Mouse (Mus musculus): ENCODE results near the gene Pdcd1. TPM values are rescaled to one million over a fixed set of nuclear protein-coding genes. Genes with fewer than 3 reads are reported as not detected.
"Not testable (repeated sequence)": the region's sequence is repeated elsewhere in the genome, so short reads cannot be mapped to it uniquely, and the experiment has no call there.

Gene Pdcd1
- polyA plus RNA-seq, 1 experiment from 2014 or later: 0.14 TPM

DNA sequence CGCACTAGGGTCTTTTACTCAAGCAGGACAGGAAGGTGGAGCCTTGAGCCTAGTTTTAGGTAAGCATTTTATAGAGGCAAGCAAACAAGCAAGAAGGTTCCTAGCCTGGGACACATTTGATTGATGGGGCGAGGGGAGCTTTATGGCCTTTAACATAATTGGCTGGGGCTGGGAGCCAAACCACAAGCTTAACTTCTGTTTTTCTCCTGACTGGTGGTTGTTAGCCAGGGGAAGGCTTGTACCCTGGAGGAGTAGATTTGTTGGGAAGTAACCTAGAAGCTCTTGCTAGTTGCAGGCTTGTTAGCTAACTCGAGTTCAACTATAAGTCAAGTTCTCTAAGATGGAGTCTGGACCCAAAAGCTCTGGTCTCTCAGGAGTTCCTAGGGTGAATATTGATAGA, 26.0 kb upstream of the Pdcd1 start:
- H3K36me3 ChIP-seq (ENCODE audit: control insufficient read depth, insufficient read depth, low read length): no peaks in the 10 kb centered on the region
- H3K27ac ChIP-seq (replicated peaks; ENCODE audit: low read depth, low read length): no peak overlapping the region
- H3K27me3 ChIP-seq (ENCODE audit: control insufficient read depth, insufficient read depth, low read length): no peaks in the 10 kb centered on the region
- no peaks in the 10 kb centered on the region for H3K4me1 ChIP-seq (ENCODE audit: control insufficient read depth, insufficient read depth, low read length)
- no peak for DNase-seq
- no peaks in the 10 kb centered on the region for H3K9me3 ChIP-seq (ENCODE audit: control insufficient read depth, low read length)
- no peak overlapping the region for H3K4me3 ChIP-seq (replicated peaks; ENCODE audit: low read depth, low read length)
- H3K4me2 ChIP-seq (ENCODE audit: low read length): no peak overlapping the region
- WGBS: 88% methylated on average over 3 of the region's 3 CpGs
- no peak for ATAC-seq (ENCODE audit: low FRiP score, low TSS enrichment)
- H3K9ac ChIP-seq (replicated peaks; ENCODE audit: low read length): no peak overlapping the region

- no peaks in the 10 kb centered on the region for H3K36me3 ChIP-seq (ENCODE audit: control insufficient read depth, insufficient read depth, low read length)
- ATAC-seq (ENCODE audit: low FRiP score, low TSS enrichment) (no peak), DNase-seq (no peak)
- no peaks in the 10 kb centered on the region for H3K4me1 ChIP-seq (ENCODE audit: control insufficient read depth, insufficient read depth, low read length)
- H3K9ac ChIP-seq (replicated peaks; ENCODE audit: low read length): no peak overlapping the region
- WGBS: 38% methylated on average over 1 of the region's 1 CpGs
- no peak overlapping the region for H3K27ac ChIP-seq (replicated peaks; ENCODE audit: low read depth, low read length)
- no peaks in the 10 kb centered on the region for H3K27me3 ChIP-seq (ENCODE audit: control insufficient read depth, insufficient read depth, low read length)
- H3K4me2 ChIP-seq (ENCODE audit: low read length): no peak overlapping the region
- H3K9me3 ChIP-seq (ENCODE audit: control insufficient read depth, low read length): no peaks in the 10 kb centered on the region
- H3K4me3 ChIP-seq (replicated peaks; ENCODE audit: low read depth, low read length): no peak overlapping the region
These were observed 24.3 kb upstream of the Pdcd1 start for GRCm38 (mm10) chr1:94076702-94077101.

DNA sequence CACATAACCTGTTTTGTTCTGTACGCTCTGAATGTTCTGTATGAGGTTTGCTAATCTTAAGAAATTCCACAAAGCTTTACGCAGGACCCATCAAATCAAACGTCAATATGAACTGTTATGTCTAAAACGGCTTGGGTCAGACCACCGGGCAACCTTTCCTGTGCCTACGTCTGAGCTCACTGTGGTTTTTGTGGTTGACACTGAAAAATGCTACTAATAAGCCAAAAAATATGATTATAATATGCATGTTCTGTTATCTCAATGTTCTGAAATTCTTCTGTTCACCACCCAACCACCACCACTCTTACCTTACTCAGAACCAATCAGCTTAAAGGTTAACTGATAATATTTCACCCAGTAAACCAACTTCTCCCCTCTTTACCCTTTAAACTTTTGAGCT, 22.4 kb upstream of the Pdcd1 start:
- ATAC-seq (ENCODE audit: low FRiP score, low TSS enrichment): no peak
- 96% methylated on average over 6 of the region's 6 CpGs for WGBS

DNA sequence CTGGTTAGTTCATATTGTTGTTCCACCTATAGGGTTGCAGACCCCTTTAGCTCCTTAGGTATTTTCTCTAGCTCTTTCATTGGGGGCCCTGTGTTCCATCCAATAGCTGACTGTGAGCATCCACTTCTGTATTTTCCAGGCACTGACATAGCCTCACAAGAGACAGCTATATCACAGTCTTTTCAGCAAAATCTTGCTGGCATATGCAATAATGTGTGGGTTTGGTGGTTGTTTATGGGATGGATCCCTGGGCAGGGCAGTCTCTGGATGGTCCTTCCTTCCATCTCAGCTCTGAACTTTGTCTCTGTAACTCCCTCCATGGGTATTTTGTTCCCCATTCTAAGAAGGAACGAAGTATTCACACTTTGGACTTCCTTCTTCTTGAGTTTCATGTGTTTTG, 5.9 kb upstream of the Pdcd1 start:
- 68% methylated on average over 1 of the region's 1 CpGs for WGBS
- H3K9me3 ChIP-seq (ENCODE audit: control insufficient read depth, low read length): not testable (repeated sequence)

More for the DNA sequence above, 22.4 kb upstream of the Pdcd1 start:
- DNase-seq: no peak
- no peak overlapping the region for H3K4me3 ChIP-seq (replicated peaks; ENCODE audit: low read depth, low read length)
- no peaks in the 10 kb centered on the region for H3K27me3 ChIP-seq (ENCODE audit: control insufficient read depth, insufficient read depth, low read length)
- H3K27ac ChIP-seq (replicated peaks; ENCODE audit: low read depth, low read length): no peak overlapping the region
- H3K4me2 ChIP-seq (ENCODE audit: low read length): no peak overlapping the region
- H3K4me1 ChIP-seq (ENCODE audit: control insufficient read depth, insufficient read depth, low read length): no peaks in the 10 kb centered on the region
- no peaks in the 10 kb centered on the region for H3K36me3 ChIP-seq (ENCODE audit: control insufficient read depth, insufficient read depth, low read length)
- H3K9ac ChIP-seq (replicated peaks; ENCODE audit: low read length): no peak overlapping the region
- no peaks in the 10 kb centered on the region for H3K9me3 ChIP-seq (ENCODE audit: control insufficient read depth, low read length)

DNA sequence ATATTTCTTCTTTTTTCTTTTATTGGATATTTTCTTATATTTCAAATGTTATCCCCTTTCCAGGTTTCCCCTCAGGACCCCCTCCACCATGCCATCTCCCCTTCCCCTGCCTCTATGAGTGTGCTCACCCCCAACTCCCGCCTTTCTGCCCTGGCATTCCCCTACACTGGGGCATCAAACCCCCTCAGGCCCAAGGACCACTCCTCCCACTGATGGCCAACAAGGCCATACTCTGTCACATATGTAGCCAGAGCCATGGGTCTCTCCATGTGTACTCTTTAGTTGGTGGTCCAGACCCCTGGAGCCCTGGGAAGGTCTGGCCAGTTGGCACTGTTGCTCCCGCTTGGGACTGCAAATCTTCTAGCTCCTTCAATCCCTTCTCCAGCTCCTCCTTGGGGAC, 5.0 kb upstream of the Pdcd1 start:
- no peaks in the 10 kb centered on the region for H3K4me1 ChIP-seq (ENCODE audit: control insufficient read depth, insufficient read depth, low read length)
- no peak overlapping the region for H3K9ac ChIP-seq (replicated peaks; ENCODE audit: low read length)
- no peak overlapping the region for H3K4me2 ChIP-seq (ENCODE audit: low read length)
- ATAC-seq (ENCODE audit: low FRiP score, low TSS enrichment): no peak
- WGBS: 98% methylated on average over 2 of the region's 2 CpGs
- no peaks in the 10 kb centered on the region for H3K36me3 ChIP-seq (ENCODE audit: control insufficient read depth, insufficient read depth, low read length)
- H3K4me3 ChIP-seq (replicated peaks; ENCODE audit: low read depth, low read length): no peak overlapping the region
- H3K27ac ChIP-seq (replicated peaks; ENCODE audit: low read depth, low read length): no peak overlapping the region
- no peaks in the 10 kb centered on the region for H3K9me3 ChIP-seq (ENCODE audit: control insufficient read depth, low read length)
- no peak for DNase-seq
- H3K27me3 ChIP-seq (ENCODE audit: control insufficient read depth, insufficient read depth, low read length): no peaks in the 10 kb centered on the region

More for the DNA sequence above, 5.9 kb upstream of the Pdcd1 start:
- H3K27ac ChIP-seq (replicated peaks; ENCODE audit: low read depth, low read length); H3K4me3 ChIP-seq (replicated peaks; ENCODE audit: low read depth, low read length); H3K4me1 ChIP-seq (ENCODE audit: control insufficient read depth, insufficient read depth, low read length); H3K9ac ChIP-seq (replicated peaks; ENCODE audit: low read length); ATAC-seq (ENCODE audit: low FRiP score, low TSS enrichment); H3K4me2 ChIP-seq (ENCODE audit: low read length); H3K27me3 ChIP-seq (ENCODE audit: control insufficient read depth, insufficient read depth, low read length); H3K36me3 ChIP-seq (ENCODE audit: control insufficient read depth, insufficient read depth, low read length); DNase-seq: not testable (repeated sequence)

GRCm38 (mm10) chr1:94055966-94056365, 3.6 kb upstream of the Pdcd1 start:
- Histone ChIP-seq H3K9me3 (ENCODE audit: control insufficient read depth, low read length) (no peaks in the 10 kb centered on the region), H3K36me3 (ENCODE audit: control insufficient read depth, insufficient read depth, low read length) (no peaks in the 10 kb centered on the region), H3K9ac (replicated peaks; ENCODE audit: low read length) (no peak overlapping the region), H3K27me3 (ENCODE audit: control insufficient read depth, insufficient read depth, low read length) (no peaks in the 10 kb centered on the region), H3K4me1 (ENCODE audit: control insufficient read depth, insufficient read depth, low read length) (no peaks in the 10 kb centered on the region), H3K4me2 (ENCODE audit: low read length) (no peak overlapping the region), H3K27ac (replicated peaks; ENCODE audit: low read depth, low read length) (no peak overlapping the region), H3K4me3 (replicated peaks; ENCODE audit: low read depth, low read length) (no peak overlapping the region)
- DNase-seq: no peak
- no peak for ATAC-seq (ENCODE audit: low FRiP score, low TSS enrichment)
- WGBS: 69% methylated on average over 3 of the region's 3 CpGs

DNA sequence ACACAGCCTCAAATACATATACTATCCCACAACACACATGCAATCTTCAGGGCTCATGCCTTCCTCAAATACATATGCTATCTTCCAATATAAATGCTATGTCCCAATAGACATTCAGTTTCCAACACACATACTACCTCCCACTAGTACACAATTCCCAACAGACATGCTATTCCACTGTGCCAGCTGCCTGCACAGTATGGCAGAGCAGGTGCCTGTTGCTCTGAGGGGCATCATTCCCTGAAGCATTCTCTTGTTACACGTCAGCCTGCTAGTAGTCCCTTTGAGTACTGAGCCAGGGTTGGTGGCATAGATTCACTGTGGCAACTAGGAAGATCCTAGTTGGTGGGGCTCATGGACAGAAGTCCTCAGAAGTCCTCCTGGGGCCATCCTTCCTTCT, 2.1 kb upstream of the Pdcd1 start:
- Histone ChIP-seq H3K4me3 (replicated peaks; ENCODE audit: low read depth, low read length) (no peak overlapping the region), H3K9me3 (ENCODE audit: control insufficient read depth, low read length) (no peaks in the 10 kb centered on the region), H3K27me3 (ENCODE audit: control insufficient read depth, insufficient read depth, low read length) (no peaks in the 10 kb centered on the region), H3K4me1 (ENCODE audit: control insufficient read depth, insufficient read depth, low read length) (no peaks in the 10 kb centered on the region), H3K36me3 (ENCODE audit: control insufficient read depth, insufficient read depth, low read length) (no peaks in the 10 kb centered on the region), H3K9ac (replicated peaks; ENCODE audit: low read length) (no peak overlapping the region), H3K4me2 (ENCODE audit: low read length) (no peak overlapping the region), H3K27ac (replicated peaks; ENCODE audit: low read depth, low read length) (no peak overlapping the region)
- WGBS: 82% methylated on average over 1 of the region's 1 CpGs
- DNase-seq (no peak), ATAC-seq (ENCODE audit: low FRiP score, low TSS enrichment) (no peak)

DNA sequence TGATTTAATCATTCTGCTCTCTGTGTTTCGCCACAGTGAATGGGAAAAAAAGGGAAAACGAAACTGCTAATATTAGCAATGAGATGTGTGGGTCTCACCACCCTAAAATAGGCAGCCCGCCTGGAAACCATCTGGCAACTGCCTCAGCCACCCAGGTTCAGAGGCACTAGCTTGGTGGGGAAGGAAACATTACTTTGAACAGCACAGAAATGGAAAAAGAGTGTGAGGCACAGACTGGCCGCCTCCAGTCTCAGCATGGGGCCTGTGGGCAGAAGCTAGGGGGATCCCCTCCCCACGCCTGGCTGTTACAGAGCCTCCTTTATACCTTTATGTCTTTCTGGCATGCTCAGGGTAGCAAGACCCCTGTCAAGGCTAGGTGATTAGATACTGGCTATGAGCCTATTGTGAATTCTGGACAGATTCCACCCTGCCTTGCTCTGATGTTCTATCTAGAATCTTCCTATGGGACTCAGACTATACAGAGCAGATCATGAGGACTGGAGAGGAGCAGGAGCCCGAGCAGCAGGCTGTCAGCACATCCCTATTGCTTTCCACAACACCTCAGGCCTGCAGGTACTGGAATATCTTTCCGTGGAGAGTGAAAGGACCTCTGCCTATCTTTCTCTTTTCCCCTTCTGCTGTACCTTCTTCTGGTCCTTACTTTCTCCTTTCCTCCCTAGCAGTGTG, 1.3 kb upstream of the Pdcd1 start:
- Histone ChIP-seq H3K9me3 (ENCODE audit: control insufficient read depth, low read length) (no peaks in the 10 kb centered on the region), H3K4me1 (ENCODE audit: control insufficient read depth, insufficient read depth, low read length) (no peaks in the 10 kb centered on the region), H3K9ac (replicated peaks; ENCODE audit: low read length) (no peak overlapping the region), H3K4me3 (replicated peaks; ENCODE audit: low read depth, low read length) (no peak overlapping the region), H3K4me2 (ENCODE audit: low read length) (no peak overlapping the region), H3K27ac (replicated peaks; ENCODE audit: low read depth, low read length) (no peak overlapping the region), H3K27me3 (ENCODE audit: control insufficient read depth, insufficient read depth, low read length) (no peaks in the 10 kb centered on the region), H3K36me3 (ENCODE audit: control insufficient read depth, insufficient read depth, low read length) (no peaks in the 10 kb centered on the region)
- DNase-seq (no peak), ATAC-seq (ENCODE audit: low FRiP score, low TSS enrichment) (no peak)
- WGBS: 71% methylated on average over 7 of the region's 7 CpGs

- no peak overlapping the region for H3K4me3 ChIP-seq (replicated peaks; ENCODE audit: low read depth, low read length)
- H3K27me3 ChIP-seq (ENCODE audit: control insufficient read depth, insufficient read depth, low read length): no peaks in the 10 kb centered on the region
- no peak overlapping the region for H3K9ac ChIP-seq (replicated peaks; ENCODE audit: low read length)
- no peak overlapping the region for H3K4me2 ChIP-seq (ENCODE audit: low read length)
- WGBS: 86% methylated on average over 5 of the region's 5 CpGs
- DNase-seq (no peak), ATAC-seq (ENCODE audit: low FRiP score, low TSS enrichment) (no peak)
- H3K4me1 ChIP-seq (ENCODE audit: control insufficient read depth, insufficient read depth, low read length): no peaks in the 10 kb centered on the region
- H3K9me3 ChIP-seq (ENCODE audit: control insufficient read depth, low read length): no peaks in the 10 kb centered on the region
- H3K27ac ChIP-seq (replicated peaks; ENCODE audit: low read depth, low read length): no peak overlapping the region
- H3K36me3 ChIP-seq (ENCODE audit: control insufficient read depth, insufficient read depth, low read length): no peaks in the 10 kb centered on the region
These were observed 1.2 kb downstream of the Pdcd1 start for GRCm38 (mm10) chr1:94051104-94051503.

Data from midbrain, embryonic 14.5 days (tissue).